Mouse (Mus musculus) neural tube, embryonic 14.5 days (tissue): ENCODE data around the gene Nup214. TPM values are rescaled to one million over a fixed set of nuclear protein-coding genes. Genes with fewer than 3 reads are reported as not detected.
"Not testable (repeated sequence)": the region's sequence is repeated elsewhere in the genome, so short reads cannot be mapped to it uniquely, and the experiment has no call there.

Experiments
- ATAC-seq: fragments of 200-750 bp; cut with Nextera tagmentation; 2 replicates; pipeline ENCODE4 v1.8.0; 2017; ENCODE audit warnings: low read depth, mild to moderate bottlenecking, moderate TSS enrichment, moderate library complexity
- H3K27ac ChIP-seq: fragments of 300-500 bp; sonication (generic); 2 replicates; pipeline ENCODE4 v1.5.1; 2014; ENCODE audit warnings: low read depth, mild to moderate bottlenecking, control low read depth, low read length, moderate library complexity, mixed read lengths
- H3K27me3 ChIP-seq: fragments of 300-500 bp; sonication (generic); 2 replicates; pipeline ENCODE4 v1.6.1; 2014; ENCODE audit warnings: low read length; ENCODE audit not compliant: control insufficient read depth, insufficient read depth
- H3K36me3 ChIP-seq: fragments of 300-500 bp; sonication (generic); 2 replicates; pipeline ENCODE4 v1.6.1; 2014; ENCODE audit warnings: low read length, mixed read lengths; ENCODE audit not compliant: control insufficient read depth, insufficient read depth
- H3K4me1 ChIP-seq: fragments of 300-500 bp; sonication (generic); 2 replicates; pipeline ENCODE4 v1.6.1; 2014; ENCODE audit warnings: low read length; ENCODE audit not compliant: control insufficient read depth, insufficient read depth
- H3K4me2 ChIP-seq: fragments of 300-500 bp; sonication (generic); 2 replicates; pipeline ENCODE4 v1.6.1; 2014; ENCODE audit warnings: mild to moderate bottlenecking, low read depth, low read length, control low read depth
- H3K4me3 ChIP-seq: fragments of 300-500 bp; sonication (generic); 2 replicates; pipeline ENCODE4 v1.5.1; 2014; ENCODE audit warnings: low read depth, low read length, control low read depth, mixed read lengths
- H3K9ac ChIP-seq: fragments of 300-500 bp; sonication (generic); replicated peaks from 2 replicates; pipeline ENCODE4 v1.6.1; 2014; ENCODE audit warnings: low read depth, mild to moderate bottlenecking, control low read depth, low read length, mixed read lengths
- H3K9me3 ChIP-seq: fragments of 300-500 bp; sonication (generic); 2 replicates; pipeline ENCODE4 v1.6.1; 2016; ENCODE audit warnings: low read length; ENCODE audit not compliant: control insufficient read depth
- WGBS: fragments of 180-500 bp; shearing (Covaris S2); extraction: QIAGEN DNeasy Blood & Tissue Kit; methylation state at CpG from one replicate; pipeline ENCODE4 v1.1.7; 2014; 5-methylcytosine and 5-hydroxymethylcytosine counted together
- polyA plus RNA-seq: library from polyadenylated mRNA; unstranded; fragments of >200 nt; fragmentation: Nextera tagmentation; extraction: Ambion mirVana; gene quantifications from 2 replicates; pipeline ENCODE4 v1.2.1, GENCODE M21; 2014

Gene Nup214
- polyA plus RNA-seq, 1 experiment from 2014 or later, result 59.9 TPM

DNA sequence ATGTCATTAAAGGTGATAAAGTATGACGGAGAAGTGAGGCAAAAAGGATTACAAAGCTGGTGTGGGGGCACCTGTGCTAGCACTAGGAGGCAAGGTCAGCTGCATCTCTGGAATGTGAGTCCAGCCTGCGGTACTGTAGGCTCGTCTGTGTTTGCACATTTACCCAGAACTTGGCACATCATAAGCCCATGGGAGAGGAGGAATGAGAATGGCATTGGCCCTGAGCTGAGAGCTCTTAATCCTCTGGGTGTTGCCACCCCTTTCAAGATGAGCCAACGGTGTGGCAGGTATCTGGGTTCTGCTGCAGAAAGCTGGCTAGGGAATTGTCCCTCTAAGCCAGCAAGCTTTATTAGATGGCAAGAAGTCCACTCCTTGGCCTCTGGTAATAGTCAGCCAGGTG is 45.5 kb downstream of the Nup214 start:
- Histone ChIP-seq H3K4me2 (no peak overlapping the region), H3K36me3 (peaks cover 58% of the 10 kb centered on the region), H3K27ac (no peak overlapping the region), H3K9ac (no peak overlapping the region), H3K4me3 (no peak overlapping the region), H3K4me1 (no peaks in the 10 kb centered on the region), H3K9me3 (no peaks in the 10 kb centered on the region), H3K27me3 (no peaks in the 10 kb centered on the region)
- 87% methylated on average over 4 of the region's 4 CpGs for WGBS
- ATAC-seq, result no peak

DNA sequence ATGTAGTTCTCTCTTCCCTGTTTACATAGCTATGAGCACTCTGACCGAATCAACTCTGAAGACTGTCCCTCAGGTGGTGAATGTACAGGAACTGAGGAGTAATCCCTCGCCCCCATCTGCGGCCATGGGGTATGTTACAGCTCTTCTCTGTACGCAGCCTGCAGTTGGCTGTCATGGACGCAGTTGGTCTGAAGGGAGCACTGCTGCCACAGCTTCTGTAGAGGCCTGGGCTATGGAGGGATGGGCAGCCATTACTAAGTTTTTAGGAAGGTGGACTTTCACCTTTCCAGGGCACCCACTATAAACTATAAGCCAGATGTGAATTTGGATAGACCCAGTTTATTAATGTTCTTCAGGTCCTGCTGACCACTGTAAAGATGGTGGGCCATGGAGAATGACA is 46.0 kb downstream of the Nup214 start:
- Histone ChIP-seq H3K27ac (no peak overlapping the region), H3K4me1 (no peaks in the 10 kb centered on the region), H3K36me3 (peaks cover 58% of the 10 kb centered on the region), H3K4me3 (no peak overlapping the region), H3K27me3 (no peaks in the 10 kb centered on the region), H3K9ac (no peak overlapping the region), H3K9me3 (no peaks in the 10 kb centered on the region), H3K4me2 (no peak overlapping the region)
- WGBS, result 96% methylated on average over 5 of the region's 5 CpGs
- ATAC-seq, result no peak

DNA sequence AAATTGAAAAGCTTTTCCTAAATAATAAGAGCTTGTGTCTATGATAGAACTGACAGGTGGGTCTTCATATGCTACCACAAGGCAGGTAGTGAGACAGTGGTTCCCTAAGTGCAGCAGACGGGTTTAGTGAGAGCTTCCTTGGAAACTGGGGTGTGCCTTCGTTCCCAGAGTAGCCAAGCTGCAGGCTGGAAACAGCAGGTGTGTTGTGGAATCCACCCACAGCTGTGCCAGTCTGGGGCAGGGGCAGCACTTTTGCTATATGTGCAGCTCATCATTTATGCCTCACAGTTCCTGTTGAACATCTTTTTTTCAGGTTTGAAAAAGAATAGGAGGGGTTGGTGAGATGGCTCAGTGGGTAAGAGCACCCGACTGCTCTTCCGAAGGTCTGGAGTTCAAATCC is 50.1 kb downstream of the Nup214 start:
- peaks cover 49% of the 10 kb centered on the region for H3K36me3 ChIP-seq
- 94% methylated on average over 4 of the region's 4 CpGs for WGBS
- H3K4me2 ChIP-seq, result no peak overlapping the region
- H3K4me3 ChIP-seq, result no peak overlapping the region
- no peak for ATAC-seq
- H3K27me3 ChIP-seq, result no peaks in the 10 kb centered on the region
- no peaks in the 10 kb centered on the region for H3K4me1 ChIP-seq
- no peaks in the 10 kb centered on the region for H3K9me3 ChIP-seq
- no peak overlapping the region for H3K27ac ChIP-seq
- no peak overlapping the region for H3K9ac ChIP-seq

DNA sequence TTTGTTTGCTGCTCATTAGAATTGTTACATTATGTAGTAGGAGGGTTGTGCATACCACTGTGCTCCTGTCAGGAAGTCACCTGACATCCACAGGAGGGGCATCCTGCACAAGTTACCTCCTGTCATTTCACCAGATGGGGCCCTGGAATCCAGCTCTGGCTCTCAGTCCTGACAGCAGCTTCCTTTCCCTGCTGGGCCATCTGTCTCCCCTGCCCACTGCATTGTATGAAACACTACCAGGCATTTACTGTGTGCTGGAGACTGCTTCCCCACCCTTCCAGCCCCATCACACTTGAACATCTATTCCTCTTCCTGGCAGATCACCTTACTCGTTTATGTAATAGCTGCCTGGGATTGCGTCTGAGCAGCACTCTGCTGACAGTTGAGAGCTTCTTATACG is 55.4 kb downstream of the Nup214 start:
- H3K27me3 ChIP-seq, result no peaks in the 10 kb centered on the region
- no peak overlapping the region for H3K4me2 ChIP-seq
- no peaks in the 10 kb centered on the region for H3K4me1 ChIP-seq
- no peak overlapping the region for H3K9ac ChIP-seq
- peaks cover 56% of the 10 kb centered on the region for H3K36me3 ChIP-seq
- 88% methylated on average over 3 of the region's 3 CpGs for WGBS
- no peaks in the 10 kb centered on the region for H3K9me3 ChIP-seq
- no peak for ATAC-seq
- H3K27ac ChIP-seq, result no peak overlapping the region
- H3K4me3 ChIP-seq, result no peak overlapping the region

DNA sequence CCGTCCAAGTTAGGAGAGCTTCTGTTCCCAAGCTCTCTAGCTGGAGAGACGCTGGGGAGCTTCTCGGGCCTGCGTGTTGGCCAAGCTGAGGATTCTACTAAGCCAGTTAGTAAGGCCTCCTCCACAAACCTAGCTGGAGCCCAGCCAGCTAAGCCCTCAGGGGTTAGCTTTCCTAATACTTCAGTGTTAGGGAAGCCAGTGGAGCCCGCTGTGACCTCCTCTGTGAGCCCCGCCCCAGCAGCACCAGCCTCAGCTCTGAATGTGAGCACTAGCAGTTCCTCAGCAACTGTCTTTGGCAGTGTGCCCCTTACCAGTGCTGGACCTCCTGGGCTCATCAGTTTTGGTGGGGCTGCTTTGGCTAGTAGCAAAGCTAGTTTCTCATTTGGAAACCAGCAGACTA is 59.2 kb downstream of the Nup214 start:
- Histone ChIP-seq H3K4me3 (no peak overlapping the region), H3K4me1 (no peaks in the 10 kb centered on the region), H3K27ac (no peak overlapping the region), H3K9me3 (no peaks in the 10 kb centered on the region), H3K36me3 (peaks cover 64% of the 10 kb centered on the region), H3K9ac (no peak overlapping the region), H3K4me2 (no peak overlapping the region), H3K27me3 (no peaks in the 10 kb centered on the region)
- no peak for ATAC-seq
- WGBS, result 90% methylated on average over 6 of the region's 6 CpGs

DNA sequence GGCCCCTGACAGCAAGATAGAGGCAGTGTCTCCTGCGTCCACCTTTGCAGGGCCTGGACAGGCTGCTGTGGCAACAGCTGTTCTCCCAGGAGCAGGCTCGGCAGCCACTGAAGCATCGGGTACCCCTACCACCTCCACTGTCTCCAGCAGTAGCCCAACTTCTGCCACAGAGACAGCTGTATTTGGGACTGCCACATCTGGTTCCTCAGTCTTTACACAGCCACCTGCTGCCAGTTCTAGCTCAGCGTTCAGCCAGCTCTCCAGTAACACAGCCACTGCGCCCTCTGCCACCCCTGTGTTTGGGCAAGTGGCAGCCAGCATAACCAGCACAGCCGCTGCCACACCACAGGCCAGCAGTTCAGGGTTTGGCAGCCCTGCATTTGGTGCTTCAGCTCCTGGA is 60.0 kb downstream of the Nup214 start:
- 95% methylated on average over 6 of the region's 6 CpGs for WGBS
- H3K4me2 ChIP-seq, result no peak overlapping the region
- no peak overlapping the region for H3K9ac ChIP-seq
- no peaks in the 10 kb centered on the region for H3K4me1 ChIP-seq
- no peaks in the 10 kb centered on the region for H3K9me3 ChIP-seq
- no peak overlapping the region for H3K4me3 ChIP-seq
- peaks cover 66% of the 10 kb centered on the region for H3K36me3 ChIP-seq
- no peaks in the 10 kb centered on the region for H3K27me3 ChIP-seq
- H3K27ac ChIP-seq, result no peak overlapping the region
- no peak for ATAC-seq

DNA sequence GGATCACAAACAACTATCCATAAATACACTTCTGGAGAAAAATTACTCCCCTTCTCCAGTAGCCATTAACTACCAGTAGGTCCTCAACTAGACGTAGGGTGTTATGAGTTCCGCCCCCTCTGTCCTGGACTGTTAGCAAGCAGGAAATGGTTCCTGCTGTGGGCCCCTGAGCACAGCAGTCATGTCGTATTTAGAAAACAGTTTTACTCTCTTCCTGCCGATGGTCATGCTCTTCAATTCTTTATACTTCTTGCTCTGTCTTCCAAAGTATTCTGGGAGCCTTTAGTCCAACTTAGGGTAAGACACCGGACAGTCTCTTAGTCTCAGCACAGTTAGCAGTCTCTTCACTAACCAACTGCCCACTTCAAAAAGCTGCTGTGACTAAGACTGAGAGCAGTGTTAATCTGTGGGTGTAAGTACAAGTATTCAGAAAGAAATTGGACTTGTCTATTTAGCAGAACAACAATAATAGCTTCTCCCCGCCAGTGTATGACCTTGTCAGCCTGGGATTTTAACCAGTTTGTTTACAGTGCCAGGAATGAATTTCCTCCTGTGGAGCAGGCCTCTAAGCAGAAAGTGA is 63.1 kb downstream of the Nup214 start:
- H3K4me1 ChIP-seq, result no peaks in the 10 kb centered on the region
- no peaks in the 10 kb centered on the region for H3K9me3 ChIP-seq
- no peaks in the 10 kb centered on the region for H3K27me3 ChIP-seq
- no peak overlapping the region for H3K4me3 ChIP-seq
- WGBS, result 81% methylated on average over 6 of the region's 6 CpGs
- H3K36me3 ChIP-seq, result peaks cover 73% of the 10 kb centered on the region
- ATAC-seq, result no peak
- H3K27ac ChIP-seq, result no peak overlapping the region
- H3K9ac ChIP-seq, result no peak overlapping the region
- H3K4me2 ChIP-seq, result no peak overlapping the region

DNA sequence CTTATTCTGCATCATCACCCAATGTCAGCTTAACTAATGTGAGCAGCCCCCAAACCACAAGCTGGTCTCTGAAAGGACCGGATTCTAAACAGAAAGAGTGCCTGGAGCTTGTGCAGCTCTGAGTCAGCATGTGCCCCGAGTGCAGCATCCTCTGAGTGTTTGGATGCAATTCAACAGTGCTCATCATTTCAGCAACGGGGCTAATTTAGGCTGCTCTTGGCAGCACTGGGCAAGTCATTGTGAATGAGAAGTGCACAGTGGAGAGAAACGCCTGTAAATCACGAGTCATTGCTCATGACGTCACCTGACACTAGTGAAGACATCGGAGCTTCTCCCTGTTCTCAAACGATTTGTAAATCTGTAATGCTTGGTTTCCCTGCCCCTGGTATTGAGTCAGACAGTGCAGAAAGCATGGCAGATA is 64.4 kb downstream of the Nup214 start:
- no peak for ATAC-seq
- Histone ChIP-seq H3K27ac (no peak overlapping the region), H3K4me2 (no peak overlapping the region), H3K9ac (no peak overlapping the region), H3K36me3 (peaks cover 65% of the 10 kb centered on the region), H3K4me3 (no peak overlapping the region), H3K9me3 (no peaks in the 10 kb centered on the region), H3K4me1 (no peaks in the 10 kb centered on the region), H3K27me3 (no peaks in the 10 kb centered on the region)
- 78% methylated on average over 8 of the region's 8 CpGs for WGBS

DNA sequence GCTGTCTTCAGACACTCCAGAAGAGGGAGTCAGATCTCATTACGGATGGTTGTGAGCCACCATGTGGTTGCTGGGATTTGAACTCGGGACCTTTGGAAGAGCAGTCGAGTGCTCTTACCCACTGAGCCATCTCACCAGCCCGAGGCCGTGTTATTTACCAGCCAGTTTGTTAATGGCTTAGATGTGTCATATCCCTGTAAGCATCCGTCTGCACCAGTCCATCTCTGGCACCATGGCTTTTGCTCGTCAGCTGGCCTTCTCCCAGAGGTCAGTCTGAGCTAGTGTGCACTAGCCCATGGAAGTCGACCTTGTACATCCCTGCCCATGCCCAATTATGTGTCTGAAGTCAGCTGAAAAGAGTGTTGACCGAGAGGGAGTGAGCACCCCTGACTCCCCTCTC is 66.4 kb downstream of the Nup214 start:
- 94% methylated on average over 9 of the region's 9 CpGs for WGBS
- H3K9ac ChIP-seq, H3K4me2 ChIP-seq, H3K27ac ChIP-seq, H3K27me3 ChIP-seq, H3K4me3 ChIP-seq, ATAC-seq, H3K9me3 ChIP-seq, H3K4me1 ChIP-seq: not testable (repeated sequence)
- H3K36me3 ChIP-seq, result peaks cover 59% of the 10 kb centered on the region
